Mouse (Mus musculus) kidney, postnatal 0 days (tissue): ENCODE results near the gene Myh8. TPM values are rescaled to one million over a fixed set of nuclear protein-coding genes. Genes with fewer than 3 reads are reported as not detected.

Source experiments
- ATAC-seq: fragments of 200-750 bp; cut with Nextera tagmentation; replicated peaks from 2 replicates; pipeline ENCODE4 v1.8.0; 2017; ENCODE audit warnings: low read depth, moderate number of reproducible peaks, moderate TSS enrichment, moderate library complexity; ENCODE audit not compliant: low FRiP score
- DNase-seq: peaks from one replicate; pipeline ENCODE4 v3.0.0-alpha.2; 2016; ENCODE audit warnings: low spot score
- H3K27ac ChIP-seq: fragments of 300-500 bp; sonication (generic); 2 replicates; pipeline ENCODE4 v1.5.1; 2014; ENCODE audit warnings: mild to moderate bottlenecking
- H3K27me3 ChIP-seq: fragments of 300-500 bp; sonication (generic); 2 replicates; pipeline ENCODE4 v1.6.1; 2014; ENCODE audit warnings: low read length, mixed read lengths; ENCODE audit not compliant: insufficient read depth
- H3K36me3 ChIP-seq: fragments of 300-500 bp; sonication (generic); 2 replicates; pipeline ENCODE4 v1.6.1; 2014; ENCODE audit warnings: low read length, mixed read lengths; ENCODE audit not compliant: insufficient read depth
- H3K4me1 ChIP-seq: fragments of 300-500 bp; sonication (generic); replicated peaks from 2 replicates; pipeline ENCODE4 v1.6.1; 2014; ENCODE audit warnings: antibody characterized with exemption, low read length, mixed read lengths; ENCODE audit not compliant: insufficient read depth
- H3K4me2 ChIP-seq: fragments of 300-500 bp; sonication (generic); 2 replicates; pipeline ENCODE4 v1.6.1; 2014; ENCODE audit warnings: mild to moderate bottlenecking, low read length, moderate library complexity, mixed read lengths
- H3K4me3 ChIP-seq: fragments of 300-500 bp; sonication (generic); replicated peaks from 2 replicates; pipeline ENCODE4 v1.5.1; 2014; ENCODE audit warnings: low read depth, low read length
- H3K9ac ChIP-seq: fragments of 300-500 bp; sonication (generic); 2 replicates; pipeline ENCODE4 v1.6.1; 2014; ENCODE audit warnings: low read depth, low read length
- H3K9me3 ChIP-seq: fragments of 300-500 bp; sonication (generic); replicated peaks from 2 replicates; pipeline ENCODE4 v1.6.1; 2016; ENCODE audit warnings: low read length, inconsistent platforms, mixed read lengths
- CTCF ChIP-seq: IDR thresholded peaks from 2 replicates; pipeline ENCODE4 v1.5.1; 2016; ENCODE audit warnings: antibody characterized with exemption, low read depth, mild to moderate bottlenecking, moderate library complexity
- WGBS: fragments of 180-500 bp; shearing (Covaris S2); extraction: QIAGEN DNeasy Blood & Tissue Kit; methylation state at CpG from one replicate; pipeline ENCODE4 v1.1.7; 2014; 5-methylcytosine and 5-hydroxymethylcytosine counted together
- polyA plus RNA-seq: library from polyadenylated mRNA; unstranded; fragments of >200 nt; fragmentation: Nextera tagmentation; extraction: Ambion mirVana; gene quantifications from 2 replicates; pipeline ENCODE4 v1.2.1, GENCODE M21; 2015

Gene Myh8
- polyA plus RNA-seq, 1 experiment from 2014 or later = 0.03 TPM

GRCm38 (mm10) chr11:67237481-67238079 is 39.3 kb upstream of the Myh8 start, which contains the start of gene Myh4:
Gene Myh4 (plus strand): TSS chr11:67238029.
- Histone ChIP-seq H3K9me3 (no peaks in the 10 kb centered on the region), H3K4me2 (no peak within 1 kb of the TSS), H3K27ac (no peak within 1 kb of the TSS), H3K36me3 (no peaks in the 10 kb centered on the region), H3K4me3 (no peak within 1 kb of the TSS), H3K4me1 (no peaks in the 10 kb centered on the region), H3K9ac (no peak within 1 kb of the TSS), H3K27me3 (no peaks in the 10 kb centered on the region)
- ATAC-seq (no peak), DNase-seq (no peak)
- TF ChIP-seq CTCF = no peak
- WGBS = 71% methylated on average over 5 of the region's 5 CpGs

- Histone ChIP-seq H3K27me3 (no peaks in the 10 kb centered on the region), H3K36me3 (no peaks in the 10 kb centered on the region), H3K9me3 (no peaks in the 10 kb centered on the region), H3K4me3 (no peak overlapping the region), H3K9ac (no peak overlapping the region), H3K27ac (no peak overlapping the region), H3K4me2 (no peak overlapping the region), H3K4me1 (no peaks in the 10 kb centered on the region)
- no peak for DNase-seq
- no peak for TF ChIP-seq CTCF
- 79% methylated on average over 6 of the region's 6 CpGs for WGBS
- ATAC-seq = no peak
Observed at GRCm38 (mm10) chr11:67241051-67241450, 35.9 kb upstream of the Myh8 start.

- no peak overlapping the region for H3K4me3 ChIP-seq
- WGBS = 93% methylated on average over 4 of the region's 4 CpGs
- no peaks in the 10 kb centered on the region for H3K9me3 ChIP-seq
- TF ChIP-seq CTCF = no peak
- no peak for DNase-seq
- H3K27me3 ChIP-seq = no peaks in the 10 kb centered on the region
- no peaks in the 10 kb centered on the region for H3K4me1 ChIP-seq
- no peak for ATAC-seq
- H3K27ac ChIP-seq = no peak overlapping the region
- no peaks in the 10 kb centered on the region for H3K36me3 ChIP-seq
- H3K9ac ChIP-seq = no peak overlapping the region
- H3K4me2 ChIP-seq = no peak overlapping the region
Observed at GRCm38 (mm10) chr11:67253691-67254090, 23.2 kb upstream of the Myh8 start.

- DNase-seq (no peak), ATAC-seq (no peak)
- Histone ChIP-seq H3K27me3 (no peaks in the 10 kb centered on the region), H3K4me1 (no peaks in the 10 kb centered on the region), H3K4me2 (no peak overlapping the region), H3K27ac (no peak overlapping the region), H3K9ac (no peak overlapping the region), H3K36me3 (no peaks in the 10 kb centered on the region), H3K9me3 (no peaks in the 10 kb centered on the region), H3K4me3 (no peak overlapping the region)
- WGBS = 77% methylated on average over 7 of the region's 7 CpGs
- TF ChIP-seq CTCF = no peak
Observed at GRCm38 (mm10) chr11:67257048-67257447, 19.9 kb upstream of the Myh8 start.

GRCm38 (mm10) chr11:67260956-67261355 is 16.0 kb upstream of the Myh8 start:
- Histone ChIP-seq H3K27me3 (no peaks in the 10 kb centered on the region), H3K36me3 (no peaks in the 10 kb centered on the region), H3K27ac (no peak overlapping the region), H3K4me3 (no peak overlapping the region), H3K4me2 (no peak overlapping the region), H3K4me1 (no peaks in the 10 kb centered on the region), H3K9me3 (no peaks in the 10 kb centered on the region), H3K9ac (no peak overlapping the region)
- WGBS = 80% methylated on average over 6 of the region's 6 CpGs
- DNase-seq (no peak), ATAC-seq (no peak)
- TF ChIP-seq CTCF = no peak

- 80% methylated on average over 1 of the region's 1 CpGs for WGBS
- no peak overlapping the region for H3K4me3 ChIP-seq
- H3K27me3 ChIP-seq = no peaks in the 10 kb centered on the region
- DNase-seq = no peak
- TF ChIP-seq CTCF = no peak
- H3K4me2 ChIP-seq = no peak overlapping the region
- H3K27ac ChIP-seq = no peak overlapping the region
- H3K9ac ChIP-seq = no peak overlapping the region
- no peaks in the 10 kb centered on the region for H3K4me1 ChIP-seq
- no peak for ATAC-seq
- H3K9me3 ChIP-seq = no peaks in the 10 kb centered on the region
- no peaks in the 10 kb centered on the region for H3K36me3 ChIP-seq
Observed at GRCm38 (mm10) chr11:67293440-67293839, 16.5 kb downstream of the Myh8 start.
